Mouse (Mus musculus): ENCODE measurements at regions not wholly inside any gene's neighbourhood (a gene's known extent, or its start where the extent isn't known, plus 50 kb on each side); places are given as distances from the start of the nearest gene placed in this dataset.

GRCm38 (mm10) chr1:20669769-20670168 is 51.9 kb upstream of the Pkhd1 start:
- peak; percentile 17 for DNase-seq

DNA sequence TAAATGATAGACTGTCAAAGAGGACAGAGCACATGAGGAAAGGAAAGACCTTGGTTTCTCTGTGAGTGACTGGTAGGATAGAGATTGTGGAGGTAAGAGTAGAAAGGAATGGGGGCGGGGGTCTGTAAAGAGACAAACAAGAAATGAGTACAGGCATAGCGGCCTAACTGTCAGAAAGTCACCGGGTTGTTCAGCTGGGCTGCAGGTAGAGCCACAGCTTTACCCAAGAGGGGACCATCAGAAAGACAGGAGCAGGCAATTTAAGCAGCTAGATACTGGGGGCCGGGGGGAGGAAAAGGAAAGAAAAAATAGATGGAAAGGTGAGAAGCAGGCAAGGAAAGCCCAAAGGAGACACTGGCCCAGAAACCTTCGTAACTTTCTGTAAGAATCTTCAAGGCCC is 52.6 kb upstream of the Pkhd1 start:
- no peak for DNase-seq

- no peak for DNase-seq
These were observed 53.3 kb upstream of the Pkhd1 start for GRCm38 (mm10) chr1:20670906-20671768.

DNA sequence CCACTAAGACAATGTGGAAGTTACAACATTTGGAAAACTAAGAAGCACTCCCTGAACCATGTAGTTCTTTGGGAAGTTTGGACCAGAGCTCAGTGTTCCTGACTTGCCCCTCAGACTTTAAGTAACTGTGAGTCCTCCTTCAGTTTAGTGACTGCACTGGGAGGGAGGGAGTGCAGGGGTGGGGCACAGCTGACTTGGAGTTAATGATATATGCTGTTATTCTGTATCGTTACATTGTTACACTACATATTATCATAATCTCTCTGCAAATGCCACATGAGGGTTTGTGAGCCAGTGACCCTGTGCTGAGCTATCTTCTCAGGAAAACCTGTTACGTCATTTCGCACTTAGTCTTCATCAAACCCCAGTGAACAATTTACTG is 53.9 kb upstream of the Pkhd1 start:
- no peak for DNase-seq

DNA sequence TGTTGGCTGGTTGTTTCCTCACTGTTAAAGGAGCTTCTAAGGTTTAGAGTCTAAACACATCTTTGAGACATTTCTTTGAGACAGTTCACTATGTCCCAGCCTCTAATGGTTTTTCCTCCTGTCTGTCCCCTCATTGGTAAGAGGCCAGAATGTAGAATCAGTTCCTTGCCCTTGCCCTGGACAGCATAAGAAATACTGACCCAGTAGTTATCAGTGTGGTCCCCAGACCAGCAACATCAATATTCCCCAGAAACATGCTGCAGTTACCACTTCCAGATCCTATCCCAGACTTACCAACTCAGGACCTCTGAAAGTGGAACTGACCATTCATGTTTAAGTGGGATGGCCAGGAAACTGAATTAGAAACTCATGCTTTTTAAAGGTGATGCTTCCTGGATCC is 54.4 kb upstream of the Pkhd1 start:
- no peak for DNase-seq

- no peak for DNase-seq
These were observed 55.1 kb upstream of the Pkhd1 start for GRCm38 (mm10) chr1:20672951-20673350.

GRCm38 (mm10) chr1:20673351-20673750 is 55.5 kb upstream of the Pkhd1 start:
- no peak for DNase-seq

- DNase-seq, result no peak
These were observed 56.1 kb upstream of the Il17a start for GRCm38 (mm10) chr1:20674615-20675014.

GRCm38 (mm10) chr1:20677987-20678386 is 52.7 kb upstream of the Il17a start:
- DNase-seq, result peak; percentile 20

DNA sequence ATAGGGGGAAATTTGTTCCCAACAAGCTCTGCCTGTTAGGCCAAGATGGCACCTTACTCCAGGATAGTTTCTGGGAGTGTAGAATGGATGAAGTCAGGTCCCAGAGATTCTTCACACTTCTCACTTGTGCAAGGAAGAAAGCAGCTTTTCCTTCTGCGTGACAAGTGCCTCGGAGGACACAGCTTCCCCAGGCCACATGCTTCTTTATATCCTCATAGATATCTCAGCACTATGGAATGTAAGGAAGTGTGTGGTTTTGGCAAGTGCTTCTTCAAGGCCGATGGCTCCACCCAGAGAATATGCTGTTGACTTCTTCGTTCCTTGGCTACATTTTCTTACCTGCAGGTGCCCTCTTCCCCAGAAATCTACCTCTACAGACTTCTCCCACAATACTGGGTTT is 51.9 kb upstream of the Il17a start:
- no peak for DNase-seq

- no peak for DNase-seq
These were observed 51.4 kb upstream of the Il17a start for GRCm38 (mm10) chr1:20679299-20679698.

DNA sequence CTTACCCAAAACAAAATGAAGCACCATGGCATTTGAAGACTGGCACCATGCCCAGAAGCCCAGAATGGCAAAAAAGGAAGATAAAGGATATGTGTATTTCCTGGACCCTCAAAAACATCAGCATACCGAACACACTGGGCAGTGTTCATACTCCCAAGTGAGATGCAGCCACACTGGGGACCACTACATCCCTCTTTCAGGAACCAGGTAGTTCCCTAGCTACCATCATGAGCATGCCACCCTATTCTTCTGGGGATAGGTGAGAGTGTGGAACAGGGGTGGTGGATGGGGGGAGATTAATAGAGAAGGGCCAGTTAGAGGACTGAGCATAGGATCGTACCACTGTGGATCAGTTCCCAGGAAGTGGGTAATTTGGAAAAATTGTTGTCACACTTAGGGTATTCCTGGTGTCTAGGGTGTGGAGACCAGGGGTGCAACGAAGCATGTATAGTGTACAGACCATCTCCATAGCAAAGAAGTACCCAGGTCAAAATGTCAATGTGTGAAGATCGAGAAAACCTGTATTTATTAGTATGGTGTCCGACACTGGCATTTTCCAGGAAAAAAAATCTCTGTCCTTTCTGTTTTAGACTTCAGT is 50.9 kb upstream of the Il17a start:
- DNase-seq, result no peak

- no peak for DNase-seq
These were observed 50.2 kb upstream of the Il17a start for GRCm38 (mm10) chr1:20680553-20680952.

Small RNA genes lying in the stretch of these regions (microRNA-seq; reads per million reads assigned to microRNA genes)
- 111,100 to 119,678 reads per million in 2 experiments for gene Mir206
